27 mouse cellular contexts compared by ENCODE assay signal in the genomic region with DNA sequence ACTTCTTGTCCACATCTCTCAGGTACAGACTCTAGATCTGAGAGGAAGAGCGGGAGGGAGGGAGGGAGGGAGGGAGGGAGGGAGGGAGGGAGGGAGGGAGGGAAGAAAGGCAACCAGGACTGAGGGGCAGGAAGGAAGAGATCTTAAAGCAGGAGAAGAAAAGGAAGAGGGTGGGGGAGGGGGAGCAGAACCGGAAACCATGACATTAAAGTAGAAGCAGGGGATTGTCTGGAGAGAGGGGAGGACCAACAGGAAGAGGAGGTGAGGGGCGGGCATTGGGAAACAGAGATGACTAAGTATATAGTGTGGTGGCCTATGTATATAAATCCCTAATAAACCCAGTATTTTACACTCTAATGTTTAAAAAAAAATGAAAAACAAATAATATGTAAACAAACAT.
"Had no signal": no experiment of that assay in that cellular context is flagged by ENCODE, and none has a peak within 500 bp of the region (broad histone marks: within the 10 kb centered on the region; RNA-seq: fewer than 3 reads in every experiment).

No protein-coding gene starts in this region.

- H3K27me3 ChIP-seq: heart, embryonic 13.5 days; heart, embryonic 15.5 days; hindbrain, embryonic 12.5 days; intestine, embryonic 15.5 days; kidney, embryonic 15.5 days; limb, embryonic 12.5 days; liver, embryonic 13.5 days; liver, embryonic 15.5 days had no signal

- ATAC-seq: hindbrain, embryonic 16.5 days; inflammation-experienced regulatory T-cells, adult 6 months; intestine, embryonic 15.5 days; intestine, postnatal 0 days had no signal

- H3K36me3 ChIP-seq: heart, embryonic 15.5 days; intestine, embryonic 15.5 days; kidney, embryonic 15.5 days; liver, embryonic 13.5 days; liver, embryonic 15.5 days had no signal

- H3K27ac ChIP-seq: heart, adult 2 months; heart, embryonic 13.5 days; heart, embryonic 15.5 days; hindbrain, embryonic 10.5 days; hindbrain, embryonic 12.5 days; hindbrain, embryonic 14.5 days; intestine, embryonic 15.5 days; kidney, embryonic 15.5 days; kidney, postnatal 0 days; left cerebral cortex, adult 2 months; limb, embryonic 10.5 days; limb, embryonic 12.5 days; liver, embryonic 13.5 days; liver, embryonic 15.5 days had no signal

- H3K4me1 ChIP-seq: liver, embryonic 15.5 days had no signal

- DNase-seq: gastrocnemius, postnatal 14 days; gastrocnemius, postnatal 36 days; heart, adult 2 months; heart, postnatal 10 days; heart, postnatal 4 days; kidney, adult 2 months; kidney, adult 9 months; kidney, postnatal 14 days; kidney, postnatal 36 days; layer of hippocampus, adult 9-11 months; liver; liver, embryonic 13.5 days had no signal

- H3K4me3 ChIP-seq: heart, adult 2 months; heart, embryonic 13.5 days; heart, embryonic 15.5 days; hindbrain, embryonic 10.5 days; hindbrain, embryonic 12.5 days; intestine, embryonic 15.5 days; kidney, embryonic 15.5 days; left cerebral cortex, adult 2 months; limb, embryonic 10.5 days; limb, embryonic 12.5 days; liver, embryonic 13.5 days; liver, embryonic 15.5 days had no signal
